Mouse (Mus musculus): Measurements from ENCODE around the gene Catsperd. TPM values are rescaled to one million over a fixed set of nuclear protein-coding genes. Genes with fewer than 3 reads are reported as not detected.

Catsperd gene
- polyA plus RNA-seq, 1 experiment, result not detected

- Histone ChIP-seq H3K27ac (ENCODE audit: insufficient read depth, low read depth, low read length) (no peak overlapping the region), H3K4me1 (ENCODE audit: control insufficient read depth, insufficient read depth, low read length) (no peaks in the 10 kb centered on the region), H3K4me3 (ENCODE audit: insufficient read depth, low read depth, low read length) (no peak overlapping the region)
- 31% methylated on average over 10 of the region's 10 CpGs for WGBS
- TF ChIP-seq CTCF (IDR thresholded peaks at IDR 0.05; ENCODE audit: insufficient read depth, low read depth, low read length), result no peak
Measured at GRCm38 (mm10) chr17:56651801-56652200, 23.9 kb downstream of the Catsperd start.

DNA sequence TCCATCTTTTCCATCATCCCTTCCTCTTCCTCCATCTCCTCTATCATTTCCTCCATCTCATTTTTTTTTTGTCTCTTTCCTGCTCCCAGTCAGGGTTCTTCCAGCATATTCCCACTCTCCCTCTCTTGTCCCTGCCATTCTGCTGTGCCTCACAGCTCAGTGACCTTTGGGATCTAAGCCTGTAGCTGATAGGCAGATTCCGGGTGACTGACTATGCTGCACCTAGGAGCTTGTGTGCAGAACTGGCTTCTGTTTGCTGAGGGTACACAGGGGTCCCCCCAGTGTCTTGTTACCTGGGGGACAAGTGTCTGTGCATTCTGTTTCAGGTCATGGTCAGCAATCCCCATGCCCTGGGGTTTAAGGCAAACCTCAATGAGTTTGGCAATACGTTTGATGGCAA is 26.8 kb downstream of the Catsperd start:
- TF ChIP-seq POLR2A (IDR thresholded peaks at IDR 0.05; ENCODE audit: insufficient read depth, low read depth, low read length), result no peak
- no peak for TF ChIP-seq CTCF (IDR thresholded peaks at IDR 0.05; ENCODE audit: insufficient read depth, low read depth, low read length)
- WGBS, result 77% methylated on average over 2 of the region's 2 CpGs
- no peak overlapping the region for H3K4me3 ChIP-seq (ENCODE audit: insufficient read depth, low read depth, low read length)

GRCm38 (mm10) chr17:56655311-56655710 is 27.4 kb downstream of the Catsperd start:
- no peak overlapping the region for H3K27ac ChIP-seq (ENCODE audit: insufficient read depth, low read depth, low read length)
- no peak overlapping the region for H3K4me3 ChIP-seq (ENCODE audit: insufficient read depth, low read depth, low read length)
- peaks cover 6% of the 10 kb centered on the region; the same call in 1 of the 2 replicates for H3K4me1 ChIP-seq (ENCODE audit: control insufficient read depth, insufficient read depth, low read length)
- TF ChIP-seq CTCF (IDR thresholded peaks at IDR 0.05; ENCODE audit: insufficient read depth, low read depth, low read length) (no peak), POLR2A (IDR thresholded peaks at IDR 0.05; ENCODE audit: insufficient read depth, low read depth, low read length) (no peak)
- 75% methylated on average over 3 of the region's 3 CpGs for WGBS

More for the DNA sequence above, 26.8 kb downstream of the Catsperd start:
- H3K4me1 ChIP-seq (ENCODE audit: control insufficient read depth, insufficient read depth, low read length), result peaks cover under 1% of the 10 kb centered on the region; the same call in 1 of the 2 replicates
- no peak overlapping the region for H3K27ac ChIP-seq (ENCODE audit: insufficient read depth, low read depth, low read length)

DNA sequence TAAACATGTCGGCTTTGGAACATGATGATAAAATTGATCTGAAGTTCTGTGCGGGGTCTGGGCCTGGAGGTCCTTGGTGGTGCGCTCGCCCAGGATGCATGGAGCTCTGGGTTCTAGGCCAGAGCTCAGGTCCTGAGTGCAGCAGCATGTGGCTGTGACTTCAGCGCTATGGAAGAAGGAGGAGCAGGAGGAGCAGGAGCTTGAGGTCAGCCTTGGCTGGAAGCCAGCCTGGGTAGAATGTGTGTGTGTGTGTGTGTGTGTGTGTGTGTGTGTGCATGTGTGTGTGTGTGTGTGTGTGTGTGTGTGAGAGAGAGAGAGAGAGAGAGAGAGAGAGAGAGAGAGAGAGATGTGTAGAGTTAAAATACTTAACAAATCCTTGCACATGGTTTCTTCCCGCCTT is 28.2 kb downstream of the Catsperd start:
- WGBS, result 83% methylated on average over 6 of the region's 6 CpGs
- H3K27ac ChIP-seq (ENCODE audit: insufficient read depth, low read depth, low read length), result no peak overlapping the region
- no peak for TF ChIP-seq CTCF (IDR thresholded peaks at IDR 0.05; ENCODE audit: insufficient read depth, low read depth, low read length)
- no peak for TF ChIP-seq POLR2A (IDR thresholded peaks at IDR 0.05; ENCODE audit: insufficient read depth, low read depth, low read length)
- H3K4me1 ChIP-seq (ENCODE audit: control insufficient read depth, insufficient read depth, low read length), result peaks cover 7% of the 10 kb centered on the region; the same call in 1 of the 2 replicates
- no peak overlapping the region for H3K4me3 ChIP-seq (ENCODE audit: insufficient read depth, low read depth, low read length)

DNA sequence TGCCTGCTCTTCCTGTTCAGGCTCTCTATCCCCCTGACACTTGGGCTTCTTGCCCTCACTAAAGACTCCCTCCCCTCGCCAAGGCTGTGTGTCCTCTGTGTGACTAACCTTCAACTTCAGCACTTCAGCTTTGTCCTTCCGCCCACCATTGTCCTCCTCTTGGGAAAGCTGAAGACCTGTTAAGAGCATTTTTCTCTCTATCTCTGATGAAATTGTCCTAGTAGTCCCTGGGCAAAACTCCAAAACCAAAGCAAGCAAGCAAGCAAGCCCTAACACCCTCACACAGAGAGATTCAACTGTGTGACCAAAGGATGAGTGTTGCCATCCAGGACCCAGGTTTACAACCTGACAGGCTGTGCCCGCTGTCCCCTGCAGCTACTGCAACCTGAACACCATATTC is 35.7 kb downstream of the Catsperd start:
- no peak for TF ChIP-seq POLR2A (IDR thresholded peaks at IDR 0.05; ENCODE audit: insufficient read depth, low read depth, low read length)
- no peak for TF ChIP-seq CTCF (IDR thresholded peaks at IDR 0.05; ENCODE audit: insufficient read depth, low read depth, low read length)
- no peak overlapping the region for H3K27ac ChIP-seq (ENCODE audit: insufficient read depth, low read depth, low read length)
- H3K4me3 ChIP-seq (ENCODE audit: insufficient read depth, low read depth, low read length), result no peak overlapping the region
- 70% methylated on average over 3 of the region's 3 CpGs for WGBS
- H3K4me1 ChIP-seq (ENCODE audit: control insufficient read depth, insufficient read depth, low read length), result peaks cover 11% of the 10 kb centered on the region

GRCm38 (mm10) chr17:56664333-56664732 is 36.4 kb downstream of the Catsperd start:
- no peak overlapping the region for H3K4me3 ChIP-seq (ENCODE audit: insufficient read depth, low read depth, low read length)
- WGBS, result 15% methylated on average over 10 of the region's 10 CpGs
- H3K4me1 ChIP-seq (ENCODE audit: control insufficient read depth, insufficient read depth, low read length), result peaks cover 12% of the 10 kb centered on the region
- TF ChIP-seq CTCF (IDR thresholded peaks at IDR 0.05; ENCODE audit: insufficient read depth, low read depth, low read length), result no peak
- TF ChIP-seq POLR2A (IDR thresholded peaks at IDR 0.05; ENCODE audit: insufficient read depth, low read depth, low read length), result no peak
- H3K27ac ChIP-seq (ENCODE audit: insufficient read depth, low read depth, low read length), result no peak overlapping the region

DNA sequence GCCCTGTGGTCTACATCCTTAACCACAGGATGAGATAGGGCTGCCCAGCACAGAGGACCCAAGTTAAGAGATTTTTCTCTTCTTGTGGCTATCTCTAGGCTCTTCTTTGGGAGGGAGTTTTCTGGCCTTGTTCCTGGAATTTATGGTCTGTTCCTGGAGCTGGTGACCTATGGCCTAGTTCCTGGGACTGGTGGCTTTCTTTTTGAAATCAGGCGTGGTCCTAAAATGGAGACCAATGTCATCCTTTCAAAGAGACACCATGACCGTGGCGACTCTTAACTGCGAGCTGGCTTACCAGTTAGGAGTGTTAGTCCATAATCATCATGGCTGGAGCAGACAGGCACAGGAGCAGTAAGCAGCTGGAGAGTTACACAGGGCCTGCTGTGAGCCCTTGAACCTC is 38.4 kb downstream of the Catsperd start:
- TF ChIP-seq POLR2A (IDR thresholded peaks at IDR 0.05; ENCODE audit: insufficient read depth, low read depth, low read length), result no peak
- TF ChIP-seq CTCF (IDR thresholded peaks at IDR 0.05; ENCODE audit: insufficient read depth, low read depth, low read length), result no peak
- peaks cover 5% of the 10 kb centered on the region for H3K4me1 ChIP-seq (ENCODE audit: control insufficient read depth, insufficient read depth, low read length)
- WGBS, result 85% methylated on average over 4 of the region's 4 CpGs
- no peak overlapping the region for H3K27ac ChIP-seq (ENCODE audit: insufficient read depth, low read depth, low read length)
- no peak overlapping the region for H3K4me3 ChIP-seq (ENCODE audit: insufficient read depth, low read depth, low read length)

- TF ChIP-seq POLR2A (IDR thresholded peaks at IDR 0.05; ENCODE audit: insufficient read depth, low read depth, low read length) (no peak), CTCF (IDR thresholded peaks at IDR 0.05; ENCODE audit: insufficient read depth, low read depth, low read length) (no peak)
- no peak overlapping the region for H3K27ac ChIP-seq (ENCODE audit: insufficient read depth, low read depth, low read length)
- H3K4me1 ChIP-seq (ENCODE audit: control insufficient read depth, insufficient read depth, low read length), result peaks cover 5% of the 10 kb centered on the region
- no peak overlapping the region for H3K4me3 ChIP-seq (ENCODE audit: insufficient read depth, low read depth, low read length)
- 59% methylated on average over 3 of the region's 3 CpGs for WGBS
Measured at GRCm38 (mm10) chr17:56667591-56667990, 39.6 kb downstream of the Catsperd start.

DNA sequence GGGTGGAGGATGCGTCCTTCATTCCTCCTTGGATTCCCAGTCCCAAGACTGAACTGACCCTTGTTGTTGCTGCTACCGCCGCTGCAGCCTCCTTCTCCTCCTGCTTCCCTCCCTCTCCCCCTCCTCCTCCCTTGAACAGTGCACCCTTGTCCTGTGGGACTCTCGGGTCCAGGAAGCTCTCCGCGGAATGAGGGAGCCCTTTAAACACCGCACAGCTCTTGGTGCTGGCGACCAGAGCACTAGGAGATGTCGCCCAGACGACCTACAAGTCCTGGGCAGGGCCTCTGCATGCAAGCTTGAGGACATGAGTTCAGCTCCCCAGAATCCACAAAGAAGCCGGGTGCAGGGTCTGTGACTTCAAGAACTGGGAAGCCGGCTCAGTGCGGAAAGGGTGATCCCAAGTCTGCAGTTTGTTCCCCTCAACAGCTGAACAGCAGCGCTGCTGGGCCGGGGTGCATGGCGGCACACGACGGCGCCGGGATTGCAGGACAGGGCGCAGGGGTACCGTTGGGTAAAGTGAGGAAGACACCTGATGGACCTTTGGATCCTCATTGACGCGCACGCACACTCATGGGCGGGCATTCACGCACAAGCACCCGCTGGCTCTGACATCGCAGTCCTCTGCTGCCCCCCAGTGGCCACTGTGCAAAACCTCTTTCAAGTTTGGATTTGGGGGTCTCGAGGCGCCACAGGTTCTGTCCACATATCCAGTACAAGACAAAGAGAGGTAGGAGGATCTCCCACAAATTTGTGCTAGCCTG is 40.6 kb downstream of the Catsperd start:
- H3K4me3 ChIP-seq (ENCODE audit: insufficient read depth, low read depth, low read length), result peak overlapping the region; percentile 70
- TF ChIP-seq CTCF (IDR thresholded peaks at IDR 0.05; ENCODE audit: insufficient read depth, low read depth, low read length), result peak; percentile 92
- TF ChIP-seq POLR2A (IDR thresholded peaks at IDR 0.05; ENCODE audit: insufficient read depth, low read depth, low read length), result no peak
- no peak overlapping the region for H3K27ac ChIP-seq (ENCODE audit: insufficient read depth, low read depth, low read length)
- 2% methylated on average over 31 of the region's 31 CpGs for WGBS
- H3K4me1 ChIP-seq (ENCODE audit: control insufficient read depth, insufficient read depth, low read length), result peaks cover 5% of the 10 kb centered on the region

Measured in olfactory bulb, adult 2 months (tissue).